Mouse (Mus musculus) cerebellum, adult 18-20 months (tissue): ENCODE data around the gene Uba52.
"Not testable (repeated sequence)": the region's sequence is repeated elsewhere in the genome, so short reads cannot be mapped to it uniquely, and the experiment has no call there.

ENCODE experiments used
- DNase-seq, 2 experiments: peaks; one replicate each; pipeline ENCODE4 v3.0.0; 2021

Gene Uba52

DNA sequence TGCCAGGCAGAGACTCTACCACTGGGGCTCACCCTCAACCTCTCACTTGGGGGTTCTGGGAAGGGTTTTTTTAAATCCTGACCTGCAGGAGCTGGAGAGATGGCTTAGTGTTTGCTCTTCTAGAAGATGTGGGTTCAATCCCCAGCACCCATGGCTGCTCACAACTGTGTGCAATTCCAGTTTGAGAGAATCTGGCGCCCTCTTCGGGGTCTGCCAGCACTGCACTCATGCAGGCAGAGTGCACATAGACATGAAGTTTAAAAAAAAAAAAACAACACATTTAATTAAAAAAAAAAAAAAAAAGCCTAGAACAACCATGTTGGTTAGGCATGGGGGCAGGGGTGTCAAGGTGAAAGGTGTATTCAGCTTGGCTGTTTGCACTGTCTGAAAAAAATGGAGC lies 19.7 kb upstream of the Uba52 start:
- no peak for DNase-seq

DNA sequence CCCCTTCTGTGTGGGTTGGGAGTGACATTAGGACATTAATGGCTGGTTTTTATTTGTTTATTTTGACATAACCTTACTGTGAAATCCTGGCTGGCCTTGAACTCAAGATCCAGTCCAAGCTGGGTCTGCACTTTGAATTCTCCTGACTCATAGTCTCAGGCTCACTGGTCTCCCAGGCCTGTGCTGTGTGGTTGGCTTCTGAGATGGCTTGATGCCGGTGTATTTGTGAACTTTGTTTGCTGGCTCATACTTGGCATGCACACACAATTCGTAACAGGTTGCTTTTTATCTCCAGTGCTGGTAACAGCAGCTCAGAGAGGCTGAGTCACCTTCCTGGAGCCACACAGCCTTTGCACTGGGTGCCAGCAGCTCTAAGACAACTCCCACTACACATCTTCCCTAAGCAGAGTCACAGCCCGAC lies 19.1 kb upstream of the Uba52 start:
- DNase-seq: no peak

DNA sequence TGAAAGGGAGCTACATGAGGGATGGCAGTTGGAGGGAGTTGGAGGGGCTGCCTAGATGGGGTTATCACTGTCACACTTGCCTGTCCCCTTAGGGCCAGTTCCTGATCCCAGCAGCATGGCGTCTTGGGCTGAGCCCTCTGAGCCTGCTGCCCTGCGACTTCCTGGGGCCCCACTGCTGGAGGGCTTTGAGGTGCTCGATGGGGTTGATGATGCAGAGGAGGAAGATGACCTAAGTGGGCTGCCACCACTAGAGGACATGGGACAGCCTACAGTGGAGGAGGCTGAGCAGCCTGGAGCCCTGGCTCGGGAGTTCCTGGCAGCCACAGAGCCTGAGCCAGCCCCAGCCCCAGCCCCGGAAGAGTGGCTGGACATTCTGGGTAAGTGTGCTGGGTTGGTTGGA lies 18.7 kb upstream of the Uba52 start:
- DNase-seq: no peak

DNA sequence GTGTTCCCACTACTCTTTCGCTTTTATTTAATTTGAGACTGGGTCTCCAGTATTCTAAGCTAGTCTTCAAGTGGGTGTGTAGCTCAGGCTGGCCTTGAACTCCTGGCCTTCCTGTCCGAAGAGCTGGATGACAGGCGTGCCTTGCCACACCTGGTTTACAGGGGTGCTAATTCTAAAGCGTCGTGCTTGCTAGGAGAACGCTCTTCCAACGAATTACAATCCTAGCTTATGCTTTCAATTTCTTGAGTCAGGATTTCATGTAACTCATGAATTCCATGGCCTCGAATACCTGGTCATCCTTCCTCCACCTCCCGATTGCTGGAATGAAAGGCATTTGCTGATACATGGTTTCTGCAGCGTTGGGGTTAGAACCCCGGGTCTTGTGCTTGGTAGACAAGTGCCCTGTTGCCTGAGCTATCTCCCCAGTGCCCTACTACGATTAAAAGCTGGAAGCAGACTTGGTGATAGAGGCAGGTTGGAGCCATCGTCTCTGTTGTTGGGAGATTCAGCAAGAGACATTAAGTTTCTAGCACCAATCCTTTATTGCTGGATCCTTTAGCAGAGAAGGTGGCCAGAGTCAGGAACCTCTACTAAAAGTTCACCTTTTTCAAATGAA lies 17.7 kb upstream of the Uba52 start:
- DNase-seq: no peak

DNA sequence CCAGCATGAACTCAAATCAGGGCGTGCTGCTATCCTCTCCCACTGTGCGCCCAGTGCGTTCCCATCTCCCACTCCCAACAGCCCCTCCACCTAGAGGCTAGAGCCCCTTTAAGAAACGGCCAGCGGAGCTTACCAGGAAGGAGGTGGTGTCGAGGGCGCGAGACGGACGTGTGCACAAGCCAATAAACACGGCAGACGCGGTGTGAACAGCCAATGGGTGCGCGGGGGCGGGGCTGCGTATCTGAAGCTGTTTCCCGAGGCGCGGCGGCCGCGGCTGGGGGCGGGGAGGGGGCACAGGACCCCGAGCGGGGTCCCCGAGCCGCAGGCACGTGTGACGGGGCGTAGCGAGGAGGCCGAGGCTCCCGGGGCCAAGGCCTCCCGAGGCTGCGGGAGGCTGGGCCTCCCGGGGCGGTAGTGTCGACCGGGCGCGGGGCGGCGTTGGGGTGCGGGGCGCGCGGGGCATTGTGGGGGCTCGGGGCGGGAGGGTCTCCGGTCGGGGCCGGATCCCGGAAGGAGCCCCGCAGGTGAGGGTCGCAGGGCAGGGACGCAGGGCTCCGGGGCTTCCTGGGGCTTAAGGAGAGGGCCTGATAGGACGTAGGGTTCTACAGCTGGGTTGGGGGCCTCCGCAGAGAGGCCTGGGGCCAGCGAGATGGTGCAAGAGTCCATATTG lies 17.0 kb upstream of the Uba52 start, which contains the start of the genes Fkbp8 and Kxd1:
TSS of gene Fkbp8 (plus strand) at position 213 of the 670 bp plus-strand sequence.
TSS of gene Kxd1 (minus strand) at position 445 of the 670 bp plus-strand sequence.
- peak; percentile 96 to 99 for DNase-seq

DNA sequence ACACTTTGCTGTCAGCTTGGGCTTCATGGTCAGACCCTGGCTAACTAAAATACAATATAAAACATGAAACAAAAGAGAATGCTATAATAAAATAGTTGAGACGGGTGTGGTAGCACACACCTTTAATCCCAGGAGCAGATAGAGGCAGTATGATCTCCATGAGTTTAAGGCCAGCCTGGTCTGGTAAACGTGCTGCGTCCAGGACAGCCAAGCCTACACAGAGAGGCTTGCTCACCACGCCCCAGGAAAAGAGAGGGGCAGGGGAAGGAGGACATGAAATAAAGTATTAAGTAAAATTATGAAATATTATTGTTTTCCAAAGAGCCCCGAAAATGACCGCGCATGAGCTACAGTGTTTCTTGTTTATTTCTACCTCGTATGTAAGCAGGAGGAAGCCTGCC lies 16.5 kb upstream of the Uba52 start:
- DNase-seq: no peak

DNA sequence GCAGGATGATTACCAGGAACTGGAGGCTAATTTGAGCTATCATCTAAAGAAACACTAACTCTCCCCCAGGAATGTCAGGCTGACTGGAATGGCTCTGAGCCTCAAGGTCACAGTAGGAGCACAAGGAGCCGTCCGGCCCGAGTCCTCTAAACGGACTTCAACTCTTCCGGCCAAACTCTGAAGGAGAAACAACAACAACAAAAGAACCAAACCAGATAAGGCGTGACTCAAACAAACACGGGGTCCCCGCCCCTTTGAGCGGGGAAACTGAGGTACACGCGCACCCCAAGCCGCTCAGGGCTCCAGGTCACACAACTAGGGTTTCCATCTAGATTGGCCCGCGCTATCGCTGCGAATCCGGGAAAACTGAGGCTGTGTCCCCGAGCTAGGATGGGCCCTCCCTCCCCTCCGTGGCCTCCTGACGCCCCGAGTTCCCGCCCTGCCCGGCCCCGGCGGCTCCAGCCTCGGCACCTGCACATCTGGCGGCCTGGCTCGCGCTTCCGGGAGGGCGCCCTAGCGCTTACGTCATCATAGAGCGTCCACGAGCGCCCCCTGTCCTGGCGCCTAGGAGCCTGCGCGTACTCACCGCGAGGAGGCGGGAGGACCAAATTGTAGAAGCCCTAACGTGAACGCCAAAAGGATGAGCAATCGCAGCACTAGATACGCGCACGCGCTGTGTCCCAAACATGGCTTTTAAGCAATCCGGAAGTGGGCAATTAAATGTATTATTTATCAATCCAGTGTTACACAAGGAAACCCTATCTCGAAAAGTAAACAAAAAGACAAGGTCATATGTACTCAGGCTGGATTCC lies 12.2 kb upstream of the Uba52 start:
- DNase-seq: peak; percentile 95 to 96

DNA sequence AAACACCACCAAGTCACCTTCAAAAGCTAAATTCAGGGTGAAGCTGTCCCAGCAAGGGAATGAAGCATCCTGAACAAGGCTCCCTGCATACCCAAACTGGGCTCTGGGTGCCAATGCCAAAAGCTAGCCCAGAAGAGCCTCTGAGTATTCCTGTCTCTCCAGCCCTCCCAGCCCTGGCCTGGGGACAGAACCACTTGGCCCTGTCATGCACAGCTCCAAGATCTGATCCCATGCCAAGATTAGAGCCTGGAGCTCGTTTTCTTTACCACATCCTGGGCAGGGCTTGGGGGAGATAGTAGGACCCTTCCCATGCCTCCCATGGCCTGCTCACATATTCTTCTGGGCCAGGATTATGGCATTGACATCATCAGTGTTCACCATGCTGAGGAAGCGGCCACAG lies 9.0 kb upstream of the Uba52 start:
- DNase-seq: no peak

DNA sequence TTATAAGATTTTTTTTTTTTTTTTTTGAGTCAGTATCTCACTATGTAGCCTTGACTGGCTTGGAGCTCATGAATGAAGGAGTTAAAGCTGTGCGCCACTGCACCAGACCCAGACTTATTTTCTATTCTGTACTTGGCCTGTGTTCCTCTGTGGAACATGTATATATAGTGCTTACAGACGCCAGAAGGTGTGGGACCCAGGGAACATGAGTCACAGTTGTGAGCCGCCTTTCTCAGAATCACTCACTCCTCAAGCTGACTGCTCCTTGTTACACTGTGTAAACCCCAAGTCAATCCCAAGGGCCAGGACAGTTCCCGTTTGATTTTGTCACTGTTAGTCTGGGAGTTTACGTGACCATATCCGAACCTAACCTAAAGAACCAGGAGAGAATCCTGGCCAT lies 8.4 kb upstream of the Uba52 start:
- no peak for DNase-seq

DNA sequence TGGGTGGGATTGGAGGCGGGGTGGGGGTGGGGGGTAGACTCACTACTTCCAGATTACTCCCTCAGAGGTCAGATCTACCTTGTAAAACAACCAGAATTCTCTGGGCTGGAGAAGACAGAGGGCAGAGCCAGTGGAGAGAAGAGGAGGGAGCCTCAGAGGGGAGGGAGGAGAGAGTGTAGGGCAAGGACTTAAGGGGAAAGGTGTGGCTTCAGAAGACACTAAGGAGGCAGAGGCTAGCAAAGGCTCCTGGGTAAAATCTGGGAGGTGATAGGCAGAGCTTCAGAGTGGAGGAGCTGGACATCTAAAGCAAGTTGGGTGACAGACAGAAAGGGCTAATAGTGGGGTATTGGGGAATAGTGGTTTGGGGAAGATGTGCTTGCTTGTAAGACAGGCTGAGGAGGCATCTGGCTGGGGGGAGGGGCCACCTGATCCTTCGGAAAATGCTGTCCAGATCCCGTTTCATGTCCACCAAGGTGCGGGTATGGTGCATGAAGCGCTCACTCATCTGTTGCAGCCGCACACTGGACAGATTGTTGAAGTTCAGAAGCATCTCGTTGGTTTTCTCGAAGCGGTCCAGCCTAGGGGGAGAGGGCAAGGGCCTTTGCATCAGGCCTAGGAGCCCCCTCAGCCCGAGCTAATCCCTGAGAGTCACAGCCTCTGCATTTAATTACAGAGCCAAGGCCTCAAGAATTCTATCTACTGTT lies 7.5 kb upstream of the Uba52 start:
- DNase-seq: no peak

DNA sequence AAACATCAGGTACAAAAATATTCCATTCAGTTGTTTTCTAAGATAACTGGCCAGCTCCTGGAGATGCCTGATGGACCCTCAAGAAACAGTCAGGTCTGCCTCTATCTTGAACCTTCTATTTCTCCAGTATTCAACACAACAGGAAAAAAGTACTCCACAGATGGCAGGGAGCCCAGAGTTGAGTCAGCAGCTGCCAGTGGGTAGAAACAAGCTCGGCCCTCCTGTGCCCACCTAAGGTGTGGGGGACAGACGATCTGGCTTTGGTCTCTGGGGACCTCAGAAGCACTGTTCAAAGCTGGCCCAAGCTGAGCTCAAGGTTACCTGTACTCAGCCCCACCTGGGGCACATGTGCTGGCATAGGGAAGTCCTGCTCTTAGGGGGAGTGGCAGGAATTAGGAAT lies 2.8 kb upstream of the Uba52 start:
- DNase-seq: no peak

DNA sequence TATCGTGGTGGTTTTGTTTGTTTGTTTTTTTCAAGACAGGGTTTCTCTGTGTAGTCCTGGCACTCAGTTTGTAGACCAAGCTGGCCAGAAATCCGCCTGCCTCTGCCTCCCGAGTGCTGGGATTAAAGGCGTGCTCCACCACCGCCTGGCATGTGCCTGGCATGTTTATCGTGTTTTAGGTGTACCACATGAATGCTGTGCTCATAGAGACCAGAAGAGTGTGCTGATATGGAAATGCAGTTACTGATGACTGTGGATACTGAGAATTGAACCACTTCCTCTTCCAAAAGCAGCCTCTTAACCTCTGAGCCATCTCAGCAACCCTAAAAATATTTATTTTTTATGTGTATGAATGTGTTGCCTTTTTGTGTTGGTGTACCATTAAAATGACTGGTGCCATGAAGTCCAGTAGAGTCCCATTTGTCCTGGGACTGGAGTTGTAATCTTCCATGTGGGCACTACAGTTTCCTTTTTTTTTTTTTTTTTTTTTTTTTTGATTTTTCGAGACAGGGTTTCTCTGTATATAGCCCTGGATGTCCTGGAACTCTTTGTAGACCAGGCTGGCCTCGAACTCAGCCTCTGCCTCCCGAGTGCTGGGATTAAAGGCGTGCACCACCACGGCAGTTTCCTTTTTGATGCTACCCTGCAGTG lies 1.8 kb upstream of the Uba52 start:
- no peak for DNase-seq

DNA sequence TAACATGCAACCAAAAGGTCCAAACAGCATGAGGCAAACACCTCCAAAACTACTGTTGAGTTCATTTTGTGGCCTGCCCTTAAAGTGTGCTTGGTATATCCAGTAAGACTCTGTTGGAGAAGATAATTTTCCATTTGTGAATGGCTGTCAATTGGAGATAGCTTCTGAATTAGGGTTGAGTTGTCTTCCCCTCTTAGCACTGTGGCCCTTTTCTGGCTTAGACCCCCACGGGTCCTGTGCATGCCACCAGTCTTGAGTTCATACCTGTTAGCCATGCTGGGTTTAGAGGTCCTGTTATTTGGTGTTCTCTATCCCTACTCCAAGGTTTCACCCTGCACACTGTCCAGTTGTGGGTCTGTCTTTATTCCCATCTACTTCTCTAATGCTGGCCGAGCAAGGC lies 1.2 kb upstream of the Uba52 start:
- DNase-seq: no peak

DNA sequence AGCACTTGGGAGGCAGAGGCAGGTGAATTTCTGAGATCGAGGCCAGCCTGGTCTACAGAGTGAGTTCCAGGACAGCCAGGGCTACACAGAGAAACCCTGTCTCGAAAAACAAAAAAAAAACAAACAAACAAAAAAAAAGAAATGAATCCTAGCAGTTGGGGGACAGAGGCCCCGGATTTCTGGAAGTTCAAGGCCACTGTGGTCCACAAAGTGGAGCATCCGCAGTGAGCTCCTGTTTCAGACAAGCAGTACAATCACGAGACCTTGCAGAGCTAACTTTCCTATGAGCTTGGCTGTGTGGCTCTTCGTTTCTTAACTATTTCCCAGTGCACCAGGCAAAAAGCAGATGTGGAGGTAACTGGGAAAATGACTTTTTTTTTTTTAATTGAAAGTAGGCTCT lies 573 bp upstream of the Uba52 start:
- DNase-seq: not testable (repeated sequence)

DNA sequence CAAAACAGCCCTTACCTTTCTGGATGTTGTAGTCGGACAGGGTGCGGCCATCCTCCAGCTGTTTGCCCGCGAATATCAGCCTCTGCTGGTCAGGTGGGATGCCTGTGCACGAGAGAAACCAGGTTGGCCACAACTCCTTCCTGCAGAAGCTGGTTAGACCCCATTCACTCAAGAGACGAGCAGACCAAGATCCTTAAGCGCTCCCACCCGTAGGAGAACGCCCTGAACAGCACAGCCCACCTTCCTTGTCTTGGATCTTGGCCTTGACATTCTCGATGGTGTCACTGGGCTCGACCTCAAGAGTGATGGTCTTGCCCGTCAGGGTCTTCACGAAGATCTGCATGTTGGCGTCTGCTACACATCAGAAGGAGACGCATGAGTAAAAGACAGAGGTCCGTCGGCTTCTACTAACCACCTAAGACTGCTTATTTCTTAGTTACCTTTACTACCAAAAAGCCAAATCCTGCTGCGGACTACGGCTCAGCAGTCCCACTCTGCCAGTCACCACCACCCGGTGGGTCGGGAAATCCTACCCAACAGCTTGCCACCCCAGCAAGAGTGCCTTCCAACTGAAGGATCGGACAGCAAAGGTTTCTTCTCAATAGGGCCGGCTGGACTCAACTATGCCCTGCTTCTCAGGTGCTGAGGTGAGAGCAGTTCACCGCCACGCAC lies 1.2 kb downstream of the Uba52 start:
- DNase-seq: no peak

DNA sequence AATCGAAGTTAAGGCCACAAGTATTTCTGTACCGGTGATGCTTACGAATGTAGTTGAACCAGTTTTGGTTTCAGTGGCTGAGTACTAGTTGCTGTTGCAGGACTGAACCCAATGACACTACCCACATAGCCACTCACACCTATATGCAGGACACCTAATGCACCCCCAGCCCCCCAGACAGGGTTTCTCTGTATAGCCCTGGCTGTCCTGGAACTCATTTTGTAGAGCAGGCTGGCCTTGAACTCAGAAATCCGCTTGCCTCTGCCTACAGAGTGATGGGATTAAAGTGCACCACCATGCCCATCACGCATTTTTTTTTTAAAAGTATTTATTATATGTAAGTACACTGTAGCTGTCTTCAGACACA lies 3.6 kb downstream of the Uba52 start:
- DNase-seq: no peak

DNA sequence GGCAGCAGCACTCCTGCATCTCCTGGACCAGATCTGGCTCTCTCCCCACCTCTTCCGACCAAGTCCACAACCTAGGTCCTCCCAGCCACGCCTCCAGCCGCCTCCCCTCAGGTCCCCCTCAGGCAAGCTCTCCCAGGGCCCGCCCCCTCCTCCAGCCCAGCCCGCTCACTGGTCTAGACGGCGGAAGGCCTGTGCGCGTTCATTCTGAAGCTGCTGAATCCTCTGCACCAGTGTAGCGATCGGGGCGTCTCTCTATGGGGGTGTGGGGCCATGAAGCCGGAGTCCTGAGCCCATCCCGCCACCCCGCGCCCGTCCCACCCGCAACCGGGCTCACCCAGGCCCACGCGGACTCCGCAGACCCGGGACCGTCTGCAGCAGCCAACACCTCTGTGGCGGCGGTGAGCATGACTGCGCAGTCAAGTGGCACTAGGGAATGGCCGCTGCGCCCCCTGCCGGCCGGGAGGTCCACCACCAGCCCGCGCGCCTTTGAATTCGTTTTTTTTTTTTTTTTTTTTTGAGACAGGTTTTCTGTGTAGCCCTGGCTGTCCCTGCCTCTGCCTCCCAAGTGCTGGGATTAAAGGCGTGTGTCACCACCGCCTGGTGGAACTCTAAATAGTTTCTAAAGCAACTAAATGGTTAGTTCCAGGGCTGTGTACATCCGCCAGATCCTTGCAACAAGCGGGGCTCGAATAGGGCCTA lies 4.1 kb downstream of the Uba52 start, which contains the start of gene Rex1bd:
TSS of gene Rex1bd (minus strand) at position 425 of the 699 bp plus-strand sequence.
- DNase-seq: peak; percentile 94 to 97

DNA sequence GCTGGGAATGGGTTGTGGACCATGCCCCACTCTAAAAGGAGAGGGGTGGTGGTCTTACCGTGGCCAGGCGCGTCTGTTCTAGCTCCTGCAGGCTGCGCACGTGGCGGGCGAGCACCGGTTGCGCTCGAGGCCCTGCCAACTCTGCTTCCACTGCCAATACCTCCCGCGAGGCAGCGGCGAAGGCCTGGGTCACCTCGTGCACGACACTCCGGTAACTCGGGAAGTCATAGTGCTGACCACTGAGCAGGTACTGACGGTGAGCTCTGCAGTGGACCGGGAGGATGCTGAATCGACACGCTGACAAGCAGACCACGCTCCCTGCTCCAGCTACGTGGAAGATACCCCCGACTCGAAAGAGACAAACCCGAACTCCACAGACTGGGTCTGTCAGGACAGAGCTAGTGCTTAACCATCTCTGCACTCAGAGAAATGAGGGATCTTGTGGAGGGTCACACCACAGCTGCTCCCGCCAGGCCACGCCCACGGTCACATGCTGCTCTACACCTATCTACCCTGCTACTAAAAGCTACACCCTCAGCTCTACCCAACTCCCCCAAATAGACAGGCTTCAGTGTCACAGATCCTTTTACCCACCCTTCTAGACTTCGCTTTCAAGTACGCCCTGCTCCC lies 4.8 kb downstream of the Uba52 start:
- no peak for DNase-seq

DNA sequence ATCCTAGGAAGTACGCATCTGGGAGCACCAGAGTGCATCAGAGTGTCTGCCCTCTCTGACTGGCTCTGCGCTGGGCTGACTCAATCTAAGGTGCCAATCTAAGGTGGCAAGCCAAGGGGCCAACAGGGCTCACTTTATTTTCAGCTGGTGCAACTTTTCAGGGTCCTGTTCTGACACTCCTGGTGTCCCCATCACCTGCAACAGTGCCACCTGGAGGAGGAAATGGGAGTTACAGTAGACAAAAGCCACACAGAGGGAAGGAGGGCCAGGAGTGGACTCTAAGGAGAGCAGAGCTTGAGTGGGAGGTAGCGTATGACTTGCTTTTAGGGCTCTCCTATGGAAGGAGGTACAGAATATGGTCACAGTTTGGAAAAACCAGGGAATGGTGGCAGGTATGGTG lies 5.8 kb downstream of the Uba52 start:
- peak; percentile 86 to 90 for DNase-seq

DNA sequence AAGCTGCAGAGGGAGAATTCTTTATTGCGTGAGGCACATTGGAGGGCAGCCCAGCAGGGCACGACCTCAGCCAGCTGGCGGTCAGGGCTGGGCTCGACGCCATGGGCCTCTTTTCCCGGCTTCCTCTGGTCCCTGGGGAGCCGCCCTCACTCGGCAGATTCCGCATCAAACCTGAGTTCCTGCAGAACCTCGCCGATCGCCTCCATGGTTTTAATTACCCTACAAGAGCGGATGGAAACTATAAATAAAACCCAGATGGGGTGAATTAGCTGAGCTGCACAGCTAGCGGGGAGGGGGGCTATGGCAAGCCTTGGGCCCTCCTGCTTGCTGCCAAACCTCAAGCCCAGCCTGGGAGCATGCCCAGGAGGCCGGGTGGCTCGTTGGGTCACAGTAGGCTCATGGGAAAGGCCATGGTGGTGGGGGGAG lies 6.3 kb downstream of the Uba52 start:
- peak; percentile 41 to 66 for DNase-seq
